Mouse (Mus musculus): ENCODE data around the gene Rab3ip. TPM values are rescaled to one million over a fixed set of nuclear protein-coding genes. Genes with fewer than 3 reads are reported as not detected.

The Rab3ip gene
- total RNA-seq, 1 experiment: 51.9 TPM

GRCm38 (mm10) chr10:116877436-116877835 is 73.1 kb downstream of the Rab3ip start:
- in situ Hi-C loops (cut with MboI; ENCODE audit: low sequenced_read_pairs in 2 of 2, unreplicated experiment in 2 of 2): no loop called here
- H3K9ac ChIP-seq (ENCODE audit: insufficient read depth, low read depth, low read length, poor library complexity, severe bottlenecking): no peak overlapping the region
- TF ChIP-seq HCFC1 (IDR thresholded peaks at IDR 0.05; ENCODE audit: borderline replicate concordance, insufficient read depth, low read length) (no peak), ZNF384 (IDR thresholded peaks at IDR 0.05; ENCODE audit: low read depth, low read length) (no peak), ZC3H11A (IDR thresholded peaks at IDR 0.05; ENCODE audit: borderline replicate concordance, low read depth, low read length) (no peak), MAFK (IDR thresholded peaks at IDR 0.05; ENCODE audit: insufficient read depth, low read depth, low read length) (no peak), CHD2 (IDR thresholded peaks at IDR 0.05; ENCODE audit: low read depth, low read length) (no peak)
- no peak overlapping the region for H3K27ac ChIP-seq (ENCODE audit: insufficient read depth, low read depth, low read length, poor library complexity, severe bottlenecking)
- no peaks in the 10 kb centered on the region for H3K36me3 ChIP-seq (ENCODE audit: control insufficient read depth, insufficient read depth, low read length, poor library complexity, severe bottlenecking)
- H3K4me1 ChIP-seq (ENCODE audit: control insufficient read depth in 2 of 2, insufficient read depth in 2 of 2, low read length in 2 of 2, poor library complexity in 1 of 2): peaks cover 0 to under 1% of the 10 kb centered on the region in 2 experiments; a peak in 3 of 4 replicates
- H3K9me3 ChIP-seq (ENCODE audit: control insufficient read depth, insufficient read depth, low read depth, low read length): no peaks in the 10 kb centered on the region
- DNase-seq (ENCODE audit: low read depth, low spot score): no peak
- H3K4me3 ChIP-seq (ENCODE audit: insufficient read depth in 1 of 2, low read depth in 1 of 2, low read length in 2 of 2, poor library complexity in 1 of 2, severe bottlenecking in 1 of 2): no peak overlapping the region

- in situ Hi-C loops (cut with MboI; ENCODE audit: low sequenced_read_pairs in 2 of 2, unreplicated experiment in 2 of 2): no loop called here
- Histone ChIP-seq H3K4me3 (ENCODE audit: insufficient read depth in 1 of 2, low read depth in 1 of 2, low read length in 2 of 2, poor library complexity in 1 of 2, severe bottlenecking in 1 of 2) (no peak overlapping the region), H3K27ac (ENCODE audit: insufficient read depth, low read depth, low read length, poor library complexity, severe bottlenecking) (no peak overlapping the region), H3K9ac (ENCODE audit: insufficient read depth, low read depth, low read length, poor library complexity, severe bottlenecking) (no peak overlapping the region), H3K36me3 (ENCODE audit: control insufficient read depth, insufficient read depth, low read length, poor library complexity, severe bottlenecking) (no peaks in the 10 kb centered on the region), H3K4me1 (ENCODE audit: control insufficient read depth in 2 of 2, insufficient read depth in 2 of 2, low read length in 2 of 2, poor library complexity in 1 of 2) (peaks cover 8 to 12% of the 10 kb centered on the region in 2 experiments; a peak in 3 of 4 replicates), H3K9me3 (ENCODE audit: control insufficient read depth, insufficient read depth, low read depth, low read length) (no peaks in the 10 kb centered on the region)
- no peak for DNase-seq (ENCODE audit: low read depth, low spot score)
- no peak for TF ChIP-seq CHD2 (IDR thresholded peaks at IDR 0.05; ENCODE audit: low read depth, low read length)
- no peak for TF ChIP-seq ZC3H11A (IDR thresholded peaks at IDR 0.05; ENCODE audit: borderline replicate concordance, low read depth, low read length)
- no peak for TF ChIP-seq MAFK (IDR thresholded peaks at IDR 0.05; ENCODE audit: insufficient read depth, low read depth, low read length)
- TF ChIP-seq ZNF384 (IDR thresholded peaks at IDR 0.05; ENCODE audit: low read depth, low read length): no peak
- no peak for TF ChIP-seq HCFC1 (IDR thresholded peaks at IDR 0.05; ENCODE audit: borderline replicate concordance, insufficient read depth, low read length)
These were observed 76.1 kb downstream of the Rab3ip start for GRCm38 (mm10) chr10:116874490-116874889.

DNA sequence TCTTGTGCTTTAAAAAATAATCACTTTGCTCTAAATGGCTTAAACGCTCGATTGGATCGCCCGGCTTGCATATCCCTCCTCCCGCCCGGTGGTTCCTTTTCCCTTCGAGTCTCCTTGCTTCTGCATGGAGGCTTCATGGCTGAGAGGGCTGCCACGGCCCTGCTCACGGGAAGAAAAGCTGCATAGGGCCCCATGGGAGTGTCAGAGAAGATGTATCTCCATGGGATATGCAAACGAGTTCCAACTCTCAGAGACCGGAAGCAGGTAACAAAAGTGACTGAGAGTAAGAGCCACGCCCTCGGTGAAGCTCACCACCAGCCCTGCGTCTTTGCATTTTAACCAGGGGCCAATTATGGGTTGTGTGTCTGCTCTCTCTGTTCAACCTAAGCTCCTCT is 78.6 kb downstream of the Rab3ip start:
- in situ Hi-C loops (cut with MboI; ENCODE audit: low sequenced_read_pairs in 2 of 2, unreplicated experiment in 2 of 2): no loop called here

DNA sequence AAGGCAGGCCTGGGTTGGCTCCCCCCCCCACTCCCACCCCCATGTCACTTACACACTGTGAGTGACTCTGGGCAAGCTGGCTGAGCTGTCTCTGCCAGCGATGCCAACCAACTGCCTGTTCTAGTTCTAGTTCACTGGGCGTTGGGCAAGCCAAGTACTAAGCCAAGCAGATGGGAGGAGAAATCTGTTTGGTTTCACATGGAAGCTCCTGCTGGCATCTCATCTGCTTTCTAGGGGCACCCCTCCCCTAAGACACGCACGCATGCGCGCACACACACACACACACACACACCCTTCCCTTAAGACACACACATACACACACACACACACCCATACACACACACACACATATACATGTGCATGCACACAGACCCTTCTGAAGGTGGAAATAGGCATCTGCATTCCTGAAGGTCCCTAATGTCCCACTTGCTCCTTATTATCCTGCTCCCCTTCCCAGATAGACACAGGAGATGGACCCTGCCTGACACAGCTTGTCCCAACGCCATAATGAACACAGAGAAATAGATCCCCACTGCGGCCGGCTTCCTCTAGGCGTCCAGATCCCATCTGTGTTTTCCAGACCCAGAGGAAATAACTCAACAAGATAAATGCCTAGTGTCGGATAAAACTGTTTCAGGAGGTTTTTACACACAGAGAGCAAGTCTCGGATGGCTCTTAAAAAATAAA is 79.1 kb downstream of the Rab3ip start:
- DNase-seq (ENCODE audit: low read depth, low spot score): no peak

More for the DNA sequence above, 78.6 kb downstream of the Rab3ip start:
- no peak for DNase-seq (ENCODE audit: low read depth, low spot score)
- H3K9ac ChIP-seq (ENCODE audit: insufficient read depth, low read depth, low read length, poor library complexity, severe bottlenecking): no peak overlapping the region
- H3K27ac ChIP-seq (ENCODE audit: insufficient read depth, low read depth, low read length, poor library complexity, severe bottlenecking): no peak overlapping the region
- no peak overlapping the region for H3K4me3 ChIP-seq (ENCODE audit: insufficient read depth in 1 of 2, low read depth in 1 of 2, low read length in 2 of 2, poor library complexity in 1 of 2, severe bottlenecking in 1 of 2)
- TF ChIP-seq MAFK (IDR thresholded peaks at IDR 0.05; ENCODE audit: insufficient read depth, low read depth, low read length) (no peak), ZC3H11A (IDR thresholded peaks at IDR 0.05; ENCODE audit: borderline replicate concordance, low read depth, low read length) (no peak), HCFC1 (IDR thresholded peaks at IDR 0.05; ENCODE audit: borderline replicate concordance, insufficient read depth, low read length) (no peak), CHD2 (IDR thresholded peaks at IDR 0.05; ENCODE audit: low read depth, low read length) (no peak), ZNF384 (IDR thresholded peaks at IDR 0.05; ENCODE audit: low read depth, low read length) (no peak)
- no peaks in the 10 kb centered on the region for H3K36me3 ChIP-seq (ENCODE audit: control insufficient read depth, insufficient read depth, low read length, poor library complexity, severe bottlenecking)
- no peaks in the 10 kb centered on the region for H3K9me3 ChIP-seq (ENCODE audit: control insufficient read depth, insufficient read depth, low read depth, low read length)
- peaks cover 8 to 12% of the 10 kb centered on the region in 2 experiments; a peak in 3 of 4 replicates for H3K4me1 ChIP-seq (ENCODE audit: control insufficient read depth in 2 of 2, insufficient read depth in 2 of 2, low read length in 2 of 2, poor library complexity in 1 of 2)

More for the DNA sequence above, 79.1 kb downstream of the Rab3ip start:
- peaks cover 8 to 12% of the 10 kb centered on the region in 2 experiments; a peak in 3 of 4 replicates for H3K4me1 ChIP-seq (ENCODE audit: control insufficient read depth in 2 of 2, insufficient read depth in 2 of 2, low read length in 2 of 2, poor library complexity in 1 of 2)
- H3K36me3 ChIP-seq (ENCODE audit: control insufficient read depth, insufficient read depth, low read length, poor library complexity, severe bottlenecking): no peaks in the 10 kb centered on the region
- H3K9me3 ChIP-seq (ENCODE audit: control insufficient read depth, insufficient read depth, low read depth, low read length): no peaks in the 10 kb centered on the region
- H3K27ac ChIP-seq (ENCODE audit: insufficient read depth, low read depth, low read length, poor library complexity, severe bottlenecking): no peak overlapping the region
- in situ Hi-C loops (cut with MboI; ENCODE audit: low sequenced_read_pairs in 2 of 2, unreplicated experiment in 2 of 2): no loop called here
- H3K4me3 ChIP-seq (ENCODE audit: insufficient read depth in 1 of 2, low read depth in 1 of 2, low read length in 2 of 2, poor library complexity in 1 of 2, severe bottlenecking in 1 of 2): no peak overlapping the region
- no peak overlapping the region for H3K9ac ChIP-seq (ENCODE audit: insufficient read depth, low read depth, low read length, poor library complexity, severe bottlenecking)
- no peak for TF ChIP-seq MAFK (IDR thresholded peaks at IDR 0.05; ENCODE audit: insufficient read depth, low read depth, low read length)
- no peak for TF ChIP-seq HCFC1 (IDR thresholded peaks at IDR 0.05; ENCODE audit: borderline replicate concordance, insufficient read depth, low read length)
- TF ChIP-seq CHD2 (IDR thresholded peaks at IDR 0.05; ENCODE audit: low read depth, low read length): no peak
- no peak for TF ChIP-seq ZC3H11A (IDR thresholded peaks at IDR 0.05; ENCODE audit: borderline replicate concordance, low read depth, low read length)
- TF ChIP-seq ZNF384 (IDR thresholded peaks at IDR 0.05; ENCODE audit: low read depth, low read length): no peak

All from ES-E14 (cell line).